Mouse (Mus musculus): ENCODE data around the gene Edar.

Edar gene

DNA sequence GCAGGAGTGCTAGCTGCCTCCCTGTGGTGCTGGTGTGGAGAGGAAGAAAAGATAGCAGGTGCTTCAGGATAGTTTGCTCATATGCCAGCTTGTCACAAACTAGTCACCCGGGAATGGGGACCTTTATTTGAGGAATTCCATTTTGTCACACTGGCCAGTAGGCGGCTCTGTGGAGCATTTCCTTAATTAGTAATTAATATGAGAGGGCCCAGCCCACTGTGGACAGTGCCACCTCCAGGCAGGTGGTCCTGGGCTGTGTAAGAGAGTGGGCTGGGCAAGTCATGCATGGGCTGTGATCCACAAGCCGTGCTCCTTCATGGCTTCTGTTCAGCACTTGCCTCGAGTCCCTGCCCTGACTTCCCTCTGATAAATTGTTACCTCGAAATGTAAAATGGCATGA is 26.7 kb downstream of the Edar start:
- no peak for DNase-seq

DNA sequence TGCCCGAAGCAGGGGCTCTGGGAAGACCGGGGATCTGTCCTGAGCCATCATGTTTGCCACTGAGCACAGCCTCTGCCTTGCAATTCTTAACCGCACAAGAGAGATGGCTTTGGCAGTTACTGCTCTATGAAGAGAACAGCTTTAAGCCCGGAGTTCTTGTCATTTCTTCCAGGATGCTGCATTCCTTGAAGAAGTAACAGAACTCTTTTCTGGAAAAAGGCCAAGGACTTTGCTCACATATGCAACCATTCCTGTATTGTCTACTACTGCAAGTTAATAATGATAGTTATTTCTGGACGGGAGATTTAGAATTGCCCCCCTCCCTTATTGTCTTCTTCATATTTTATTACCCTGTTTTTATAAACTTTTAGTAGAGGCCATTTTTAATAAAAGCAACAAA is 30.8 kb downstream of the Edar start:
- no peak for DNase-seq

DNA sequence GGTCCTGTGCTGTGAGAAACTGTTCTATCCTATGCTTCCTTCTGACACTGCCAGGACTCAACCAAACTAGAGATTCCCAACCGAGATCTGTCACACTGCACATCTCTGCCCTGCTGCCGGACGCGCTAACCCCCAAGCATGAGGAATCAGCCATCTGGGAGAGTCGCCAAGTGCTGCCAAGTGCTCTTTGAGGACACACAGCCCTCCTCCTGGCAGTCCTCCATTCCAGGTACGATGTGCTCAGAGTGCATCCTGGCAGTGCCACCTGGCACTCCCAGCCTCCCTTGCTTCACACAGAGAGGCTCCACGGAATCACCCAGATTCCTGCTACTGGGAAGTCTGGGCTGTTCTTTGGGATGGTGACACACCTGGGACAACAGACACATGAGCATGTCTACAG is 31.3 kb downstream of the Edar start:
- DNase-seq: peak; percentile 64

DNA sequence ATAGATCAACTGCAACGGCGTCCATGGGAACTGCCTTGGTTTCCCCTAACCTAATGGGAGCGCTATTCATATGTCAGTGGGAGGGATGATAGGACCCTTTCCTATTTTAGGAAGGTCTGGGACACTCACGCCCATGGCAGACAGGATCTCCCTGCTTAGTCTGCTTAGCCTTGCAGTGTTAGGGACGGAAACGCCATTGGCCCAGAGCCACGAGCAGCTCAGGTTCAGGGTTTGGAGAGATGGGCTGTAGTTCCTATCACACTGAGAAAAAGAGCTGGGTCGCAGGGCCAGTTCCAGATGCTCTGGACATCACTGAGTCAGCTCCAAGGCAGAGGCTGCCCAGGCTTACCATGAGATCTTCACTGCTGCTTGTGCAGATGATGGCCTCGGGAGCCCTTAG is 32.5 kb downstream of the Edar start:
- no peak for DNase-seq

DNA sequence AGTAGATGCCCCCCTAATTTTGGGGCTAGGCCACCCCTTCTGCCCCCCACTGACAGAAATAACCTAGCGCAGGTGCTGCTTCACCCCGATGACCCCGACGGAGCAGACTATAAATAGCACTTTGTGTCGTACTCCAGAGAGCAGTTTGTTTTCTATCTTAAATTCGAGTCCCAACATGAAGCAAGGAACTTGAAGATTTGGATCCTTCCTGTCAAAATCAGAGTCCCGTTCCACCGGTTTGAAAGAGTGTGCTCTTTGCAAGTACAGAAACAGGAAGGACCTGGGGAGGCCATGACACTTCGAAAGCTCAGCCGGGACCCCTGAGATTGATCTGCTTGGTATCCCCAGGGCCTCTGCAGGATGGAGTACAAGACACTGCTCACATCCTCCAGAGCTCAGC is 33.8 kb downstream of the Edar start:
- no peak for DNase-seq

DNA sequence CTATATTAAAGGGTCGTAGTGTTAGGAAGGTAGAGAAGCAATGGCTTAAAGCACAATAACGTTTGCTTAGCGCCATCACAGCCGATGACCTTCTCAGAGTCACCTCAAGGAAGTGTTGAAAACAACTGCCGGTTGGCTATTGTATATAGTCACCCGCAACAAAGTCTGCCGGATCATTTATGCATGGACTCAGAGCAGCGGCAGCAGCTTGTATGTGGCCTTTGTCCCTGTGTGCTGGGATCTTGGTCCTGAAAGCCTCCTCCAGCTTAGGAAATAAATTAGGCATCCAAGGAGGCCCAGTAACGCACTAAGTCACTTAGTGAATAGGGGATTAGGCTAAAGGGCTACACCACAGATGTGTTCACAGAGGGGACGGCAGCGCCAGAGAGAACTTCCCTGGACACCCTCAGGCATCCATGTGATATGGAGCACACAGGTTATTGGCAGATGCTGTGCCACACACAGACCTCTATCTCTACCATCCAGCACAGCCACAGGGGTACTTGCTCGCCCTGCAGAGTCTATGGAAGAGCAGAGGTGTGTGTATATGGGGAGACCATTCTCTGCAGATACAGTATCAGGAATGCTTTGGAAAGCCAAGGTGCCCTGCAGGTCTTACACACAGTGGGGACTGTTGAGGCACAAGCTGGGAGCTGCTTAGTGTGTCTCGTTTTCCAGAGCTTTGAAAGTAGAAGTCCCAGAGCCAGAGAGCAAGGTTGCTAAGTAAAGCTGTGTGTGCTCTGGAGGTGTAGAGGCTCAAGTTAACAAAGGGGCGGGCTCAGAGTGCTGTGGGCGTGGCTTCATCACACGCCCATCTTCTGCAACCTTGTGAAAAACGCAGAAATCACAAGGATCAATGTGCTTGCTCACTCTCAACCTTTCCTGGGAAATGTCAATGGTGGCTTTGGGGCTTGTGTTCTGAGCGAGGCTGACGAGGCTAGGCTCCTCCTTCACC is 34.7 kb downstream of the Edar start:
- DNase-seq: peak; percentile 52

DNA sequence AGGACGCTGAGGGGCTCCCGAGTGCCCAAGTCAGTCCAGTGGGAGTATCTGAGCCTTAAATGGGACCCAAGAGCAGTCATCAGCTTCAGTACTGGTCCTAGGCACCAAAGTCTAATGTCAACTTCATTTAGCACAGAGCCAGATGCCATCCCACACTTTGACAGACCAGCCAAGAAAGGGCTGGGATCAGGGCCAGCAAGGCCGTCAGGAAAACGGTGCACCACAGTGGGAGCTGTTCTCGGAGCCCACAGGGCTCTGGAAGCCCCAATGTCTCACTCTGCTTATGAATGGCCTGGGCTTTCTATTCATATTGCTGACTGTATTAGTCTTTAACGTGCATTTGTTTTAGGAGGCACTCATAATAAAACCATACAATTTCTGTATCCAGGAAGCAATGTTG is 36.2 kb downstream of the Edar start:
- DNase-seq: no peak

DNA sequence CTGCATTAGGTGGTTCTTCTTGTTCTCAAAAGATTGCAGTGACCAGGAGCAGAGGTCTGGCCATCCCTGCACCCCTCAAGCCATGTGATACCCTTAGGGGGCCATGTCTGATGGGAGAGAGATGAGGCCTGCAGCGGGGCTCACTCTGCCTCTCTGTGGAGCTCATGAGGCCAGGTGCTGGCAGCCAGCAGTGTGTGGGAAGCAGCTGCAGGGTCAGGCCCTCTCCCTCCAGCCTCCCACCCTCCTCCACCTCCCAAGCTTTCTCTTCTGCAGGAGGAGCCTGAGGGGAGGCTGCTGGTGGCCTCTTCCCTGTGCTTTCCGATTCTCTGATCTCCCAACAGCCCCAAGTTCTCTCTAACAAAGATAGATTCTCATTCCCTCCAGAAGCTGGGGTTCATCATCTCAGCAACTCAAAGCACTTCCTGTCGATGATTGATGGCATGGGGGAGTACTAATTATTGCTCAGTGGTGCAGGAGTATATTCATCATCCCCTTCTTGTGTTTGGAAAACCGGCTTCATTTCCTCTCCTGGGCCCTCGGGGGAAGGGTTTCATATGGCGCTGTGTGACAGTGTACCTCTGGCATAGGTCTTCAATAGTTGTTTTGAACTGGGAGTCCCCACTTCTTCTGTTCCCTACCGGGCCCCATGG is 38.9 kb downstream of the Edar start:
- no peak for DNase-seq

DNA sequence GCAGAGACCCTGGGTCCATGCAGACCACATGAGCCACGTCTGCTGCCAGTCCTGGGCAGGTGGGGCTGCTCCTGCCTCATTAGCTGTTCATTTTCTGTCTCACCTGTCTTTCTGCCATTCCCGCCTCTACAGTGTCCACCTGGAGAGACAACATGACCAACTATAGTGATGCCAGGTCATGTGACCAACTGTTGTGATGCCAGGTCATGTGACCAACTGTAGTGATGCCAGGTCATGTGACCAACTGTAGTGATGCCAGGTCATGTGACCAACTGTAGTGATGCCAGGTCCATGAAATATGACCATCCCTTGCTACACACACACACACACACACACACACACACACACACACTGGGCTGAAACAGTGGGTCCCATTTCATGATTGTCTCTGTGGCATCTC is 41.9 kb downstream of the Edar start:
- no peak for DNase-seq

DNA sequence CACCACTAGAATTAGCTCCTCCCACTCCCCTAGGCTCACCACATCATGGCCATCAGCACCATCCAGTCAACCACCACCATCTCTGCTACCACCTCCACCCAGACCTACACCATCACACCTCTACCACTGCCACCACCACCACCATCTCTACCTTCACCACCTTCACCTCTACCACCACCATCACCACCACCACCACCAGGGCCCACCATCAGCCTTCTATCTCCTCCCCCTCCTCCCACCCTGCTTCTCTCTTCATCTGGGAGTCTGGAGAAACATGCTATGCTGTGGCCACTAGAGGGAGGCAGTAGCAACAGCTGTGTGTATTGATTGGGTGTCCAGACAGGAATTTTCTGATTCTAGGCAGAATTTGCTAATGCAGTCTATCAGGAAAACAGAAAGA is 47.9 kb downstream of the Edar start:
- peak; percentile 56 for DNase-seq

DNA sequence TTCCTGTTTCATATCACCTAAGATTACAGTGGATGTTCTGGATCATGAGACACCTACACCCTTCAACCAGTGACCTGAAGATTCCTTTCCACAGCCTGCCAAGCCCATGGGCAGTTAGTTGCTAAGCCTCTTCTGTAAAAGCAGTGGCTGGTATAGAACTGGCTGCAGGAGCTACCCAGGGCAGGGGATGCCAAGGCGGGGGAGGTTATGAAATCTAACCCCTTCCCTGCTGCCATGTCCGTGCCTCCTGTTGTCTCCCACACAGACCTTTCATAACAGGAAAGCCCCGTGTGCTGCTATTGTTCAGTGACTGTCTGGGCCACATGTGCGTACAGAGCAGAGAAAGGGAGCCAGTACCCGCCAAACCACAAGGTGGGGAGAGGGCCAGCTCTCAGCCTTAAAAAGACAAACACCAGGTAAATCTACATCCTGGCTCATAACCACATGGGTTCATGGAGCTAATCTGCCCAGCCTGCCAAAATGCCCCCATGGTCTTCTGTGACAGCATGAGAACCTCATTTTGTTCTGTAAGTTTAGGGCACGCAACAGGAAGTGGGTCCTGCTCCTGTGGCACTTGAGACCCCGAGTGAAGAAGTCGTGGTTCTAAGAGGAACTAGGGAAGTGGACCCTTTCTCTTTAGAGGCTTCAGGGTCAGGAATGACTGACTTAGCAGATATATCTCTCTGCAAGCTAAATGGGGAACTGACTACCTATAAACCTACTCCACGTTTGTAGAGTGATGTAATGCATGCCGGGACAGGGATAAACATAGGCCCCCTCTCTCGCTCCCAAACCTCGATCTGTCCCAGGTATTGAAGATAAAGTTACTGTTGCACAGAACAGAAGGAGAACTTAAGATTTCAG is 50.4 kb downstream of the Edar start:
- no peak for DNase-seq

DNA sequence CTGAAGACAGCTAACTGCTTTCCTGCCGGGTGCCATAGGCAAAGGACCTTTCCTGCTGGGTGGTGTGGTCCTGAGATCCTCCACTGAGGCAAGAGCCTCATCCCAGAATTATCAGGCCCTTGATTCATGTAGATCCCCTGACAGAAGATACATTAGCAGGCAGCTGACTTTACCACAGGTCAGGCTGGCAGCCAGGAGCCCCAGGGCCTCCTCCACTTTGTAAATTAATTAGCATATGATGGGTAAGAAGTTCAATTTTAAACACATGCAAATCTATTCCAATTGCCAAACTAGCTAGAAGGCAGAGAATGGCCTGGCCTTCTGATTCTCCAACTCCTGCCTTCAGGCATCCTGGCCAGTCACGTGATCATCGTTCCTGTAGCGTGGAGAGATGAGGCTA is 56.2 kb downstream of the Edar start:
- no peak for DNase-seq

DNA sequence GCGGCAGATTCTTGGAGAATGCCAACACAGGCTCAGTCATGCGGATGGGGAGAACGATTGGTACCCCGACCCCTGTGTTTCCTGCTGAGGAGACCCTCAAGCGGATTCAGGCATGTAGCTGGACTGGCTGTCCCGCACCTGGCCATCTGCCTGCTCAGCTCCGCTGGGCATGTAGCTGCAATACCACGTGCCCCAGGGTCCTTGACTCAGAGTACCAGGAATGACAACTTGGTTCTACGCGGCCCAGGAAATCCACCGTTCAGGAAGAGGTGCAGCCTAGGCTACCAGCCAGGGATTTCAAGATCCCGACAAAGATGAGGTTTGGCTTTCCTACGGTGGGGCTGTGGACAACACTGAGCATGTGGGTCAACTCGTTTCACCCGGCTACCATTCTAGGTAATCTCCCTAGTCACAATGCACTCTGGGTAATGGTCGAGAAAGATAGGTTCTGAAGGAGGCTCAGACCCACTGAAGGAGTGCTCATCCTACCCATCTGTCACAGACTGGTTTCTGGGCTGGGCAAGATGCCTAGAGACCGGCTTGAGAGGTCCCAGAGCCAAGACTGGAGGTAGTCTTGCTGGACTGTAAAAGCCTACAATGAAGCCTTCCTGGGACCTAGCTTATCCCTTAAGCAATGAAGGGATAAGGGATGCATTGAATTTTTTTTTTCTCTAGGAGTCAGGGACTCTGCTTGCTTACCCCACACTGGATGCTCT is 56.8 kb downstream of the Edar start:
- DNase-seq: peak; percentile 46

DNA sequence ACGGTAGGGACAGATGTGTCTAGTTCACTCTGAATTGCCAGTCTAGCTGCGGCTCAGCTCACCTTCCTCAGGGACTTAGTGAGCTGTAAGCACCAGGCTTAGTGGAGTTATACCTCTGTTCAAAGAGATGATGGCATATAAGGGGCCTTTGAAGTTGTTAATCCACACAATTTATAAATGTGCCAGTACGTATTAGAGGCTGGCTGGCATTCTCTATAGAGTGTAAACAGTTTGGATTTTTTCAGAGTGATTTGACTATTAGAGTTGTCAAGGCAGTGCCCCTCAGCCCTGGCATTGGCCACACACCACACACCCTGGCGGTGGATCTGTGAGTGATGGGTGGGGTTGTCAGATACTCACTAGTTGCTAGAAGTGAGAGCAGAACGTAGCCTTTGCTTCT is 58.9 kb downstream of the Edar start:
- no peak for DNase-seq

DNA sequence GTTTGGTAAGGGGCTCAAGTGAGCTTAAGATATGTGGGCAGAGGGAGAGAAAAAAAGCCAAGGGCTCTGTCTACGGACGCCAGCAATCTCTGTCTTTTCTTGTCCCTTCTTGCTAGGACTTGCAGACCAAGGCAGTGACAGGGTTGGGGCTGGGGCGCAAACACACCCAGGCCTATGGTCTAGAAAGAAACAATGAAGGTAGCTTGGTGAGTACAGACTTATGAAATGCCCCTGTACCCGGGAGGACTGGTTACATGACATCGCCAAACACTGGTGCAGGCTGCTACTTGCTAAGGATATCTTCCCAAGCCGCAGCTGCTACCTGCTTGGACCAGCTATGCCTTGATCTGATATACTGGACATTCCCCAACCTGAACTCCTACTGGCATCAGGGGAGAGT is 60.9 kb downstream of the Edar start:
- DNase-seq: no peak

DNA sequence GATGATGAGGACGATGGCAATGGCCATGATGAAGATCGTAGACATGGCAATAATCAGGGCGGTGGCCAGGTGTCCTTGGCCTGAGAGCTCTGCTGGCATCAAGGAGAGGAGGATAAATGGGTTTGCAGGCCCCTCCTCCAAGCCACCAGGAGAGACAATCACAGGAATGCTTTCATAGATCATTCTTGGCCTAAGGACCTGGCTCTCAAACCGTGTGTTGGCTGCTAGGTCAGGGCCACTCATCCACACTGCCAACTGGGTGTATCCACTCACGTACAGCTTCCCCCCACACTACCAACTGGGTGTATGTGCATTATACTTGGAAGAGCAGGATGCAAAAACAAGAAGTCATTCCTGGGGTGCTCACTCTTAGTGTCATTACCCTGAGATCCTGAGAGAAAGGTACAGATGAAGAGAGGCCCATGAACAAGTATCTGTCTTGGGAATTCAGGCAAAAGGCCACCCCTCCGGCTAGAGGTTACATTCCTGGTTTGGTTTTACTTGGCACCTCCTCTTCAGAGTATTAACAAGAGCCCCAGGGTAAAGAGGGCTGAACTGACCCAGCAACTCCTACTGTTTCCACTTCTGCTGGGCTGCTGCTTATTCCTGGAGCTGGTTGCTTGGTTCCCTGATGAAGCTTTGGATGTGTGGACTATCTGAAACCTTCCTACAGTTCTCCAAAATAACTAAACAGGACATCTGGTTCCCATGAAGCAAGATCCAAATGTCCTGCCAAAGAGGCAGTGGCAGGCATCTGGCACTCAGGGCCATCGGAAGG is 64.8 kb downstream of the Edar start:
- DNase-seq: peak; percentile 34

DNA sequence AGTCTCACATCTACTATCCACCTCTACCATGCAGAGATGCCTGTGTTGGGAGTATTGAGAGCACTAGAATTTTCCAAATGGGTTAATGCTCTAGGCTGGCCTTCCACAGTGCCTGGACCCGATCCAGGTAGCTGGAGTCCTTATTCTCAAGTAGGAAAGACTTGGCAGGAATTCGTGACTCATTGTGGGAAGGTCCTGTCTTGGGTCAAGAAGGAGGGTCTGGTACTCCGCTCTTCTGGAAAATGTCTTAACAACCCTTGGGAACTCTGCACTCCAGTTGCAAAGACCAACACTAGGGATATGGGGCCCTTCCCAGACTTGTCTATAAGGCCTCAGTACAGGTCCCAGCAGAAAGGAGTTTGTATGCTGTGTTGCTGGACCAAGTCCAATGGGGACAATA is 66.6 kb downstream of the Edar start:
- DNase-seq: peak; percentile 77

DNA sequence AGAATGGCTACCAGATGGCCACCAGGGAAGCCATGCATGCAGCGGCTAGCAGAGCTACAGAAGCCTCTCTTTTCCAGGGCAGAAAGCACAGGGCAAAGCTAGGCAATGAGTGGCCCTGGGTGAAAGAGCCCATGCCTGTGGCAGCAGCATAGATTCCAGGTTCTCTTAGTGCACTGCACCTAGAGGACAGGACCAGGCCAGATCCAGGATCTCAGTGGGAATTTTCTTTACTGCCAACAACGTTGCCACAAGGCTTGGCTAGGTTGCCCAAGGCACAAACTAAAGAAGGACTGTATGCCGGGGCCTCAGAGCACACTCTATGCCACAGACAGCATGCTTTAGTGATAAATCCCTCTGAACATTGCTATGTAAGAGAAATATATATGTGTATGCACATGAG is 69.1 kb downstream of the Edar start:
- no peak for DNase-seq

DNA sequence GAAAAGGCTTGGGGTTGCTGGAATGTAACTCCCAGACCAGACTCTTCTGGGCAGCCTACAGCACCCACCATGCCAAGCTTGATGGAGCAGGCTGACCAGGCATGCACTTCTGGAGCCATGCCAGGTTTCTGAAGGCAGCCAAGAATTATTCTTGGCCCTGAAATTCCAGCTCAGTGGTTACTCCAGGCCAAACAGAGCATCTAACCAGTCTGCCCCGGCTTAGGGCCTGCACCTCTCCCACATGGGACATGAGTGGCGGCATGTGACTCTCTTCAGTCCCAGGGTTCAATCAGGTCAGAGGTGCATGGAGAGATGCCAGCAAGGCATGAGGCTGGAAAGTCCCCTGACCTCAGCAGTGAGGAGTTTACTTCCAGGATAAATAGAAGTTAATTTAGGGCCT is 70.7 kb downstream of the Edar start:
- DNase-seq: peak; percentile 86

DNA sequence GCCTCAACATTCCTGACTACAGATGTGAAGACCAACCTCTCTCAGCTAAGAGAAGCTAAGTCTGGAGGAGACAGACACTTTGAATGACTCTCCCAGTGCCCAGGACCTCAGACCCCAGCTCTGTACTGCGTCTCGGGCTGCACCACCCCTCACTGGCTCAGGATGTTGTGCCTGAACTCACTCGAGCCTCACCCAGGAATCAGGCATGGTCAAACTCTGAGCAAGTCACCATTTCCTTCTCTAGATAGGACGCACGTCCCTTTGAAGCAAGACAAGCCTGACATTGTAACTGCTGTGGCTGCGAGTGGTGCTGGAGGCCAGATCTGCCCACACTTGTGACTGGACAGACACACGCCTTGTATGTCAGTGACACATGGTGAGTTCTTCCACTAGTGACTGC is 73.5 kb downstream of the Edar start:
- no peak for DNase-seq

DNA sequence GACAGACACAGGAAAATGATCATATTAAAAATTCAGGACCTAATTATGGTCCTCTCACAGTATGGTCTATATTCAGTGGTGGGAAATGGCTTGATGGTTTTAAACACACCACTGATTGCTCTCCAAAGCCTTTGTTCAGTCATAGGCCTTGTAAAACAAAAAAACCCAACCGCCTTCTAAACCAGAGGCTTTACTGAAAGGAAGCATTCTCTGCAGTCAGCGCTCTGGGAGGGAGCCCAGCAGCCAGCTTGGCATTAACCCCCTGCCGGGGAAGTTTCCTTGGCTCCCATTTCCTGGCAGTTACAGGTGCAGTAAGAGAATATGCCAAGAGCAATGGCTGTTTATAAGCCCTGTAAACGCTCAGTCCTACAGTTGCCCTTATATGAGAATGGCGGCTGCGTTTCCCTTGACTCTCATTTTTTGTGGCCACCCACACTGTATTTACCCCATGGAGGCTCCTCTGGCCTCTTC is 74.0 kb downstream of the Edar start:
- no peak for DNase-seq

DNA sequence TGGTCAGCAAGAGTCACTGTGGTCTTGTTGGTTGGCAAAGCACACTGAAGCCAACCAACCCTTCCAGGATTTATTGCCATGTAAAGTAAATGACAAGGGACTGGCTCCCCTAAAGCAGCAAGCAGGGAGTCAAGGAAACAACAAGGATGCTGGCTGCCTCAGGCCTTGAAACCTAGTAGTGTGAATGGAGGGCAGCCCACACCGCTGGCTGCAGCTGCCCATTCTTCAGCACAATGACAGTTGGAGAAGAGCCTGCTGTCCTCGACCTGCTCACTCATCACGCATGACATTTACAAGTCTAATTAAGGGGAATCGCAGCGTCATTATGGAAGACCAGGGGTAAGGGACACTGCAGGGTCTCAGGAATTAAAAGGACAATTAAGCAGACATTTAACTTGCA is 74.5 kb downstream of the Edar start:
- DNase-seq: no peak
